Mouse (Mus musculus): ENCODE data around the gene Tbc1d5. TPM values are rescaled to one million over a fixed set of nuclear protein-coding genes. Genes with fewer than 3 reads are reported as not detected.
A peak's percentile ranks its signal among the peaks of the same experiment; 100 is the strongest.

Tbc1d5 gene
- polyA plus RNA-seq, 1 experiment from 2014 or later, result 10.4 TPM

DNA sequence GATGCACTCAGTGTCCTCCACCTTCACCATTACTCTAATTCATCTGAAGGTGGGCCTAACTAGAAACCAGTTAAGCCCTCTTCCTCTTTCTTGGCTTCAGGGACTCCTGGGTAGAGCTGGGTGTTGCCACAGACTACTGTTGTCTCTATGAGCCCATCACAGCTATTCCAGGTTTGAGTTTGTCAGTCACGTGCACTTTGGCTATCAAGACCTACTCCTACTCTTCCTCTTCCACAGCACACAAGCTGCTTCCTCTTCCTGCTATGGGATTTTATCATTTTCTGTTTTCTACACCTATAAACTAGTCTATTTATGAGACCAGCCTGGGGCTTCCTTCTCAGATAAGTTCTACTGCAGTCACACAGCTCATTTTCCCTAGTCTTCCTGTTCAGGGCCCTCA is 314.4 kb downstream of the Tbc1d5 start:
- WGBS, result 68% methylated on average over 1 of the region's 1 CpGs
- no peak for ATAC-seq (ENCODE audit: low FRiP score, low read depth)
- Histone ChIP-seq H3K27me3 (no peaks in the 10 kb centered on the region), H3K9ac (no peak overlapping the region), H3K4me3 (no peak overlapping the region), H3K4me2 (replicated peaks) (no peak overlapping the region), H3K36me3 (no peaks in the 10 kb centered on the region), H3K9me3 (no peaks in the 10 kb centered on the region), H3K4me1 (no peaks in the 10 kb centered on the region), H3K27ac (no peak overlapping the region)

DNA sequence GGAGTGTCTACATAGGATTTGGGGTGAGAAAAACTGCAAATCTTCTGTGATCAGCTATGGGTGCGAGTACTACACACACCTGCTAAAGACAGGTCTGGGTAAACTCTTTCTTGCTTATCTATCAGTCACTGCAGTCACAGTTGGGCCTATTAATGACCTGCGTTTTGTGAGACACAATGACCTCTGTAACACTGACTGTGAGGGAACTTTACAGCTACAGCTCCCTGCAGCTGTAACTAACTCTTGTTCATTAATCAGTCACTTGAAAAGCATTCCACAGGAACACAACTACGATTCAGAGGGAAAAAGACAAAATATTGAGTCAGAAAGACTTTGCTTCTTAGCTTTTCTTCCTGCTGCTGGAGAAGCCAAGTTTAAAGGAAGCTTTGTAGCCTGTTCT is 325.9 kb downstream of the Tbc1d5 start:
- Histone ChIP-seq H3K36me3 (no peaks in the 10 kb centered on the region), H3K4me1 (no peaks in the 10 kb centered on the region; the same call in 1 of the 2 replicates), H3K9ac (no peak overlapping the region), H3K4me3 (no peak overlapping the region), H3K9me3 (no peaks in the 10 kb centered on the region), H3K27me3 (no peaks in the 10 kb centered on the region), H3K4me2 (replicated peaks) (no peak overlapping the region), H3K27ac (no peak overlapping the region)
- 5% methylated on average over 3 of the region's 3 CpGs for WGBS
- ATAC-seq (ENCODE audit: low FRiP score, low read depth), result no peak

DNA sequence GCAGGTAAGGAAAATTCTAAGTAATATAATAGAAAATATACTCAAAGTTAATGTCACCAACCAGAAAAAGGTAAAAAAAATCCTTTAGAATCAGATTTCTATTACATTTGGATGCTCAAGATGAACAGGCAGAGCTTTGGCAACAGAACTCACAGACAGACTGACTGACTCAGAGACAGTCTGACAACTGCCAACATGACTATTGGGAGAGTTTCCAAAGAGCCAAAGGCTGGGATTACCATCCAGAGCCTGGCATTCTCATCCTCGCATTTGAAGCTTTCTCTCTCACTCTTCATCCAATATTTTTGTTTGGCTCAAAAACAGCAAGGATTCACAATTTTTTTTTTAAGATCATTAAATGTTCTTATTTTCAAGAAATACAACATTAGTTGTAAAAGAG is 327.8 kb downstream of the Tbc1d5 start:
- Histone ChIP-seq H3K27ac (no peak overlapping the region), H3K9ac (no peak overlapping the region), H3K4me2 (replicated peaks) (no peak overlapping the region), H3K27me3 (no peaks in the 10 kb centered on the region), H3K4me1 (no peaks in the 10 kb centered on the region; the same call in 1 of the 2 replicates), H3K4me3 (no peak overlapping the region), H3K36me3 (no peaks in the 10 kb centered on the region), H3K9me3 (no peaks in the 10 kb centered on the region)
- 89% methylated on average over 1 of the region's 1 CpGs for WGBS
- no peak for ATAC-seq (ENCODE audit: low FRiP score, low read depth)

DNA sequence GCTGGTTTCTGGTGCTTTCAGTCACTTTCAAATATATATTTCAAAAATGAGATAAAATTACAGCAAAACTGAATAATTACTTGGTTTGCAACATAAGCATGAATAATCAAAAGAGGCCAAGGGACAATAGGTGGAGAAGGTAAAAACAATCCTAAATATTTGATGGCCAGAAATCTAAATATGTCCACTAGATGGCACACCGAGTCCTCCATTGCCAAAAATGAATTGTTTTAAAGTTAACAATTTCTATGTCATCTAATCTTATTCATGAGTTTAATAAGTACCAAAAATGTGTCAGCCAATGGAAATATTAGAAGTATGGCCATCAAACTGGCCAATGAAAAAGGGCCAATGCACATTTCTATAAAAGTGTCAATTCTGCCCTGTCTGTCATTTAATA is 365.1 kb downstream of the Tbc1d5 start:
- Histone ChIP-seq H3K27me3 (no peaks in the 10 kb centered on the region), H3K9me3 (no peaks in the 10 kb centered on the region), H3K36me3 (no peaks in the 10 kb centered on the region), H3K27ac (no peak overlapping the region), H3K4me1 (no peaks in the 10 kb centered on the region), H3K4me3 (no peak overlapping the region), H3K4me2 (replicated peaks) (no peak overlapping the region), H3K9ac (no peak overlapping the region)
- WGBS, result 55% methylated on average over 1 of the region's 1 CpGs
- ATAC-seq (ENCODE audit: low FRiP score, low read depth), result no peak

DNA sequence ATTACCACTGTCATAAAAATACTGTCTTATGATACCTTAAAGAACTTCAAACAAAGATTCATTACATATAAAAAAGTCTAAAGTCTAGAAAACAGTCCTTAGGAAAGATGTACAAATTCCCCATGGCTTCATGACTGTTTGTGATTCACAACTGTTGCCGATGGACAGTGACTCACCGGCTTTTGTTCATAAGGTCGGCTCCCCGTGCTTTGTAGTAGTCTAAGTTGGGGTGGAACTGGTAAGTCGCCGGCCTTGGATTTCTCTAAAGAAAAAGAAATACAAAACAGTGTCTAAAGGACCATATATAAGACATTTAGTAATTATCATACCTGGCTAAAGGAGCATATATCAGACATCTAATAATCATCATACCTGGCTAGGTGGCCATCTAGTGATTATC is 365.6 kb downstream of the Tbc1d5 start:
- no peak for ATAC-seq (ENCODE audit: low FRiP score, low read depth)
- no peaks in the 10 kb centered on the region for H3K9me3 ChIP-seq
- H3K9ac ChIP-seq, result no peak overlapping the region
- H3K4me3 ChIP-seq, result no peak overlapping the region
- H3K4me1 ChIP-seq, result no peaks in the 10 kb centered on the region
- no peaks in the 10 kb centered on the region for H3K36me3 ChIP-seq
- no peak overlapping the region for H3K4me2 ChIP-seq (replicated peaks)
- H3K27ac ChIP-seq, result no peak overlapping the region
- WGBS, result 88% methylated on average over 6 of the region's 6 CpGs
- no peaks in the 10 kb centered on the region for H3K27me3 ChIP-seq

DNA sequence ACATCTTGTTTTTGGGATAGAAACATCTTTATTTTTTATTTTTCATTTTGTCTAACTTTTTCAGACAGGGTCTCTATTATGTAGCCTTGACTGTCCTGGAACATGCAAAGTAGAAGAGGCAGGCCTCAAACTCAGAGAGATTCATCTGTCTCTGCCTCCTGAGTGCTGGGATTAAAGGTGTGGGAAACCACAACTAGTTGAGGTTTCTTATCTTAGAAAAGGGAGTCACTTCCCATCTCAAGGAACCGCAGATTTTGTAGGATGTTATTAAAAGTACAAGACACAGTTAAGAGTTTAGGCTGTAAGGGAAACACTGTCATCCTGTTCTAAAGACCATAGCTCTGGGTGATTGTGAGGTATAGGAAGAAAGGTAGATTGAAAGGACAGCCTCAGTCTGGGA is 373.5 kb downstream of the Tbc1d5 start:
- Histone ChIP-seq H3K36me3 (no peaks in the 10 kb centered on the region), H3K4me2 (replicated peaks) (no peak overlapping the region), H3K4me1 (no peaks in the 10 kb centered on the region), H3K4me3 (no peak overlapping the region), H3K27ac (no peak overlapping the region), H3K9me3 (no peaks in the 10 kb centered on the region), H3K9ac (no peak overlapping the region), H3K27me3 (no peaks in the 10 kb centered on the region)
- no peak for ATAC-seq (ENCODE audit: low FRiP score, low read depth)
- WGBS, result 86% methylated on average over 1 of the region's 1 CpGs

DNA sequence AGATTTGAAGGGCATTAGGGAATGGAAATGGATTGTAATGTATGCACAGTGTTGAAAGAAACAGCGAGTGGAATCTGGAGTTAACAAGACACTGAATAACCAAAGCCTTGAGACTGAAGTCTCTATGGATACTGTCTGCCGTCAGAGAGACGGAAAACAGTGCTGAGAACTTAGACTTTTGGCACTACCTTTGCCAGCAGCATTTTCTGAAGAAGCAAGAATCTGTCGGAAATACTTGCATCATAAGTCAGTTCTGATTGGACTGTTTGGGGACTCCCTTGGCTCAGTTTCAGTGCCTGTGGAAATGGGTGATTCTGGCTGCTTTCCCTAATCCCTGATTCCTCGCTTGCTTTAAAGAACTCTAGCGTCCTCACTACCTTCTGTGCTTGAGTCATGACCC is 375.9 kb downstream of the Tbc1d5 start:
- ATAC-seq (ENCODE audit: low FRiP score, low read depth), result no peak
- WGBS, result 67% methylated on average over 6 of the region's 6 CpGs

DNA sequence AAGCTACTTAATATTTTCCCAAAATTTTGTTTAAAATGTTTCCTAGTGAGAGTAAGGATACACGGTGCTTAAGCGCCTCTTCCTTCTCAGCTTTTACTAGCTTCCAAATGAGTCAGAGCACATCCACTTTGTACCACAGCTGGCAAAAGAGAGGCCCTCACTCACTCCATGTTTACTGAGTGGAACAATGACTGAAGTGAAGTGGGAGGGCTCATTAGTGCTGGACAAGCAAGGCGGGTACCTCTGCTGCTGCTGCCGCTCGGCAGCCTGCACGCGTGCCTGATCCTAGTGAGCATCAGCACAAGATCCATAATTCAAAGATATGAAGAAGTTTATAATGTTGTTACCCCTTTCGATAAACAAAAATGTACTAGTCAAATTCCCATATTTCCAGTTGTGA is 376.8 kb downstream of the Tbc1d5 start:
- whole genome bisulfite sequencing, result 86% methylated on average over 8 of the region's 8 CpGs

More for the DNA sequence above, 375.9 kb downstream of the Tbc1d5 start:
- H3K9me3 ChIP-seq, result no peaks in the 10 kb centered on the region
- no peak overlapping the region for H3K4me2 ChIP-seq (replicated peaks)
- H3K9ac ChIP-seq, result no peak overlapping the region
- no peaks in the 10 kb centered on the region for H3K4me1 ChIP-seq
- no peaks in the 10 kb centered on the region for H3K36me3 ChIP-seq
- no peaks in the 10 kb centered on the region for H3K27me3 ChIP-seq
- H3K4me3 ChIP-seq, result no peak overlapping the region
- H3K27ac ChIP-seq, result no peak overlapping the region

DNA sequence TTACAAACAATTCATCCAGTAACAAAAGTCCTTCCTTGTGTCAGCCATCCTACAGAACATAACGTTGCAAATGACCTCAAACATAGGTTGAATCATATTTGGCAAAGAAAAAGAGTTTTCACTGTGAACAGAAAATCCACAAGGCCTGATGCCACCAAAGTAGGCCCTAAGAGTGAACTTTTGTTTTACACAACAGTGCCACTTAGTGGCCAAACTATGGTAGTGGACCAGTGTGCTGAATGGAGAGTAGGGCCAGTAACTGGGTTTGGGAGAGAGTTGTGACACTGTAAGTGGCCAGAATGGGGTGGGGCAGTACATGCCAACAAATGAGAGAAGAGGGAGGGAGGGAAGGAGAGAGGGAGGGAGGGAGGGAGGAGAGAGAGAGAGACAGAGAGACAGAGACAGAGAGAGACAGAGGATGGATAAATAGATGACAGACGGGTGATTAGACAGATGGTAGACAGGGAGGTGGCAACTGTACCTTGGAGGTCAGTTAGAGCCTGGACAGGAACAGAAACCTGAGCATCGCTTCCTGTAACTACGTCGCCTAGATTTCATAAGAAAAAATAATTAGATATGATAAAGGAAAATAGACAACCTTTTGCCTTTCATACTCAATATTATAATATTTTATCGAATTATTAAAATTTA is 383.6 kb downstream of the Tbc1d5 start:
- Histone ChIP-seq H3K9me3 (no peaks in the 10 kb centered on the region), H3K9ac (no peak overlapping the region), H3K4me2 (replicated peaks) (no peak overlapping the region), H3K27ac (no peak overlapping the region), H3K4me3 (no peak overlapping the region), H3K4me1 (no peaks in the 10 kb centered on the region), H3K27me3 (no peaks in the 10 kb centered on the region), H3K36me3 (no peaks in the 10 kb centered on the region)
- ATAC-seq (ENCODE audit: low FRiP score, low read depth), result peak; percentile 77; the same call in 1 of the 2 replicates
- WGBS, result 71% methylated on average over 6 of the region's 6 CpGs

More for the DNA sequence above, 376.8 kb downstream of the Tbc1d5 start:
- no peak overlapping the region for H3K4me2 ChIP-seq (replicated peaks)
- H3K9me3 ChIP-seq, result no peaks in the 10 kb centered on the region
- no peaks in the 10 kb centered on the region for H3K27me3 ChIP-seq
- H3K27ac ChIP-seq, result no peak overlapping the region
- H3K9ac ChIP-seq, result no peak overlapping the region
- no peaks in the 10 kb centered on the region for H3K36me3 ChIP-seq
- no peak for ATAC-seq (ENCODE audit: low FRiP score, low read depth)
- H3K4me3 ChIP-seq, result no peak overlapping the region
- H3K4me1 ChIP-seq, result no peaks in the 10 kb centered on the region

DNA sequence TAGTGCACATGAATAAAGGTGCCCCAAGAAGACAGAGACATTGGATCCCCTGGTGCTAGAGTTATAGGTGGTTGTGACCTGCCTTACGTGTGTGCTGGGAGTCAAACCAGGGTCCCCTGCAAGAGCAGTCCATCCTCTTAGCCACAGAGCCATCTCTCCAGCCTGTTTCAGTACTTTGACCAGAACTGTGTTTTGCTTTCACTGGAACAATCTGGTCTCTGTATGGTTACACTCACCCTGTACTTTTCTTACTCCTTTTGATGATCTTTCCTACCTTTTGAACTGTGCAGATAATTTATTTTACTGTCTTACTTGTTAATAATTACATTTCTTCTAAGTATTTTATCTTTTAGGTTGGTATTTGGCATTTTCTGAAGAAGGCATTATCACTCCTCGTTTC is 387.5 kb downstream of the Tbc1d5 start:
- 93% methylated on average over 2 of the region's 2 CpGs for WGBS
- Histone ChIP-seq H3K4me1 (no peaks in the 10 kb centered on the region), H3K4me2 (replicated peaks) (no peak overlapping the region), H3K27me3 (no peaks in the 10 kb centered on the region), H3K4me3 (no peak overlapping the region), H3K27ac (no peak overlapping the region), H3K9ac (no peak overlapping the region), H3K36me3 (no peaks in the 10 kb centered on the region), H3K9me3 (no peaks in the 10 kb centered on the region)
- ATAC-seq (ENCODE audit: low FRiP score, low read depth), result no peak

DNA sequence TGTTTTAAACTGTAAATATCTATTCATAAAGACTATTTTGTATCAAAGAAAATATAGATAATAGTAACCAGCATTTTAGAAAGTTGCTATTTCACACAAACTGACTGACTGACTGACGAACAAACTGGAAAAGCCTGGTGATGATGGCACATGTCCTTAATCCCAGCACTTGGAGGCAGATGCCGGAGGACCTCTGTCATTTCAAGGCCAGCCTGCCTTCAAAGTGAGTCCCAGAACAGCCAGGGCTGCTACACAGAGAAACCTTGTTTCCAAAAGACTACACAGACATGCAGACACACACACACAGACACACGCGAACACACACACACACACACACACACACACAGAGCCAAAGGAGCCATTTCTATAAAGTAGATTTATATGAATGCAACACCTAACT is 390.3 kb downstream of the Tbc1d5 start:
- WGBS, result 88% methylated on average over 4 of the region's 4 CpGs
- H3K4me3 ChIP-seq, result no peak overlapping the region
- no peak overlapping the region for H3K27ac ChIP-seq
- no peak overlapping the region for H3K9ac ChIP-seq
- no peaks in the 10 kb centered on the region for H3K36me3 ChIP-seq
- no peak overlapping the region for H3K4me2 ChIP-seq (replicated peaks)
- H3K4me1 ChIP-seq, result no peaks in the 10 kb centered on the region
- no peaks in the 10 kb centered on the region for H3K27me3 ChIP-seq
- ATAC-seq (ENCODE audit: low FRiP score, low read depth), result no peak
- H3K9me3 ChIP-seq, result no peaks in the 10 kb centered on the region; the same call in 1 of the 2 replicates

DNA sequence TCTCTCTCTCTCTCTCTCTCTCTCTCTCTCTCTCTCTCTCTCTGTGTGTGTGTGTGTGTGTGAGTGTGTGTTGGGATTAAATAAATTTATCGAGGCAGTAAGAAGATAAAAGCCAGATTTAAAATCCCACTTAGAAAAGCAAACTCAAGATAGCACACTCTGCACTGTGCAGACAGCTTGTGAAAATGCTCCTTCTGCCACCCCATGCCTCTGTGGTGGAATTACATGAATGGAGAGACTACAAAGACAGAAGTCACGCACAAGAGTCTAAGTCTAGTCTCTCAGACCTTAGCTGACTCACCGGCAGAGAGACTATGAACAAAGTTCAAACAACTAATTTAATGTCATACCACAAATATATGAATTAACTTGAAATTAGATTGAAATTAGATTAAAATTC is 403.9 kb downstream of the Tbc1d5 start:
- H3K4me3 ChIP-seq, result no peak overlapping the region
- no peaks in the 10 kb centered on the region for H3K4me1 ChIP-seq
- WGBS, result 81% methylated on average over 3 of the region's 3 CpGs
- H3K4me2 ChIP-seq (replicated peaks), result no peak overlapping the region
- no peak for ATAC-seq (ENCODE audit: low FRiP score, low read depth)
- no peaks in the 10 kb centered on the region for H3K9me3 ChIP-seq
- H3K27ac ChIP-seq, result no peak overlapping the region
- no peak overlapping the region for H3K9ac ChIP-seq
- no peaks in the 10 kb centered on the region for H3K36me3 ChIP-seq
- H3K27me3 ChIP-seq, result no peaks in the 10 kb centered on the region

DNA sequence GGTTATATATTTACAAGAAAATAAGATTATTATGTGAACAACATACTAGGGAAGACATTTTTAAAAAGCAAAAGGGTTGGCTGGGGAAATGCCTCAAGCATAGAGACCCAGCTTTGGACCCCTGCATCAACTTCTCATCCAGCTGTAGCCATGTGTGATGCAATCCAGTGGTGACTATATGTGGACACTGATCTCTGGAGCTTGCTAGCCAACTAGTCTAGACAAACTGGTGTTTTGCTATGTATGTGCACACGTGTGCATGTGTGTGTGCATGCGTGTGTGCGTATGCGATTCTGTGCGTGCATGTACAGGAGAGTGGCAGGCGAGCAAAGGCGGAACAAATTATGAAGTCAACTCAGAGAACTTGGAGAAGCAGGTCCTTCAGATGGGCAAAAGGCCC is 414.8 kb downstream of the Tbc1d5 start:
- ATAC-seq (ENCODE audit: low FRiP score, low read depth), result no peak
- no peak overlapping the region for H3K27ac ChIP-seq
- no peak overlapping the region for H3K9ac ChIP-seq
- 96% methylated on average over 7 of the region's 7 CpGs for WGBS
- H3K4me3 ChIP-seq, result no peak overlapping the region
- no peaks in the 10 kb centered on the region for H3K36me3 ChIP-seq
- no peaks in the 10 kb centered on the region for H3K4me1 ChIP-seq
- no peak overlapping the region for H3K4me2 ChIP-seq (replicated peaks)
- H3K27me3 ChIP-seq, result no peaks in the 10 kb centered on the region
- no peaks in the 10 kb centered on the region for H3K9me3 ChIP-seq

Measured in limb, embryonic 13.5 days (tissue).